Mouse (Mus musculus) limb, embryonic 13.5 days (tissue): ENCODE results near the gene Pla2g15. TPM values are rescaled to one million over a fixed set of nuclear protein-coding genes. Genes with fewer than 3 reads are reported as not detected.

Experiments used
- ATAC-seq: fragments of 200-750 bp; cut with Nextera tagmentation; 2 replicates; pipeline ENCODE4 v1.8.0; 2017; ENCODE audit warnings: low read depth, moderate number of reproducible peaks, moderate TSS enrichment; ENCODE audit not compliant: low FRiP score
- H3K27ac ChIP-seq: fragments of 300-500 bp; sonication (generic); 2 replicates; pipeline ENCODE4 v1.5.1; 2015; ENCODE audit warnings: inconsistent platforms, mild to moderate bottlenecking, moderate library complexity
- H3K27me3 ChIP-seq: fragments of 300-500 bp; sonication (generic); 2 replicates; pipeline ENCODE4 v1.6.1; 2015; ENCODE audit warnings: mild to moderate bottlenecking, inconsistent platforms
- H3K36me3 ChIP-seq: fragments of 300-500 bp; sonication (generic); 2 replicates; pipeline ENCODE4 v1.6.1; 2015; ENCODE audit warnings: inconsistent platforms, mild to moderate bottlenecking, moderate library complexity
- H3K4me1 ChIP-seq: fragments of 300-500 bp; sonication (generic); 2 replicates; pipeline ENCODE4 v1.6.1; 2015; ENCODE audit warnings: inconsistent platforms
- H3K4me2 ChIP-seq: fragments of 300-500 bp; sonication (generic); replicated peaks from 2 replicates; pipeline ENCODE4 v1.6.1; 2015; ENCODE audit warnings: inconsistent platforms, mild to moderate bottlenecking, moderate library complexity
- H3K4me3 ChIP-seq: fragments of 300-500 bp; sonication (generic); 2 replicates; pipeline ENCODE4 v1.5.1; 2015; ENCODE audit warnings: moderate library complexity, mild to moderate bottlenecking, inconsistent platforms
- H3K9ac ChIP-seq: fragments of 300-500 bp; sonication (generic); 2 replicates; pipeline ENCODE4 v1.6.1; 2015; ENCODE audit warnings: mild to moderate bottlenecking, inconsistent platforms
- H3K9me3 ChIP-seq: fragments of 300-500 bp; sonication (generic); 2 replicates; pipeline ENCODE4 v1.6.1; 2016; ENCODE audit warnings: inconsistent platforms
- WGBS: fragments of 180-500 bp; shearing (Covaris S2); methylation state at CpG from one replicate; pipeline ENCODE4 v1.1.7; 2015; 5-methylcytosine and 5-hydroxymethylcytosine counted together
- polyA plus RNA-seq: library from polyadenylated mRNA; unstranded; fragments of >200 nt; fragmentation: Nextera tagmentation; extraction: Ambion mirVana; gene quantifications from 2 replicates; pipeline ENCODE4 v1.2.1, GENCODE M21; 2015

The Pla2g15 gene
- polyA plus RNA-seq, 1 experiment from 2014 or later: 19.6 TPM

- Histone ChIP-seq H3K27ac (peak overlapping the region; percentile 95), H3K4me1 (peaks cover 14% of the 10 kb centered on the region), H3K4me3 (peak overlapping the region; percentile 87), H3K4me2 (peak overlapping the region; percentile 76), H3K9ac (peak overlapping the region; percentile 94), H3K36me3 (peaks cover 58% of the 10 kb centered on the region), H3K9me3 (no peaks in the 10 kb centered on the region), H3K27me3 (no peaks in the 10 kb centered on the region)
- ATAC-seq: no peak
- 3% methylated on average over 13 of the region's 13 CpGs for WGBS
These were observed 61.2 kb downstream of the Pla2g15 start for GRCm38 (mm10) chr8:106211421-106211820.

GRCm38 (mm10) chr8:106213959-106214358 lies 63.8 kb downstream of the Pla2g15 start:
- peaks cover 60% of the 10 kb centered on the region for H3K36me3 ChIP-seq
- H3K4me1 ChIP-seq: peaks cover 14% of the 10 kb centered on the region
- H3K27ac ChIP-seq: no peak overlapping the region
- H3K4me3 ChIP-seq: no peak overlapping the region
- no peaks in the 10 kb centered on the region for H3K27me3 ChIP-seq
- H3K4me2 ChIP-seq: no peak overlapping the region
- no peak for ATAC-seq
- H3K9ac ChIP-seq: no peak overlapping the region
- H3K9me3 ChIP-seq: no peaks in the 10 kb centered on the region
- WGBS: 91% methylated on average over 3 of the region's 3 CpGs

Other genes starting within 250 kb of the Pla2g15 start
- gene Pskh1, start 250.0 kb upstream of the Pla2g15 start, polyA plus RNA-seq: 45.9 and 46.2 TPM in 2 replicates
- 1.4 and 1.7 TPM in 2 replicates for gene Ctrl, start 216.5 kb upstream of the Pla2g15 start, polyA plus RNA-seq
- 29.2 and 32.0 TPM in 2 replicates for gene Psmb10, start 212.0 kb upstream of the Pla2g15 start, polyA plus RNA-seq
- 2.8 TPM in 2 replicates for gene Lcat, start 207.0 kb upstream of the Pla2g15 start, polyA plus RNA-seq
- 48.8 and 56.3 TPM in 2 replicates for gene Slc12a4, start 184.3 kb upstream of the Pla2g15 start, polyA plus RNA-seq
- not detected in 2 replicates for gene Dpep3, start 171.0 kb upstream of the Pla2g15 start, polyA plus RNA-seq
- gene Dus2, start 159.1 kb upstream of the Pla2g15 start, polyA plus RNA-seq: 27.3 and 27.5 TPM in 2 replicates
- gene Dpep2nb, start 144.4 kb upstream of the Pla2g15 start, polyA plus RNA-seq: not detected in 2 replicates
- 19.7 and 20.1 TPM in 2 replicates for gene Ddx28, start 138.5 kb upstream of the Pla2g15 start, polyA plus RNA-seq
- 9.1 and 9.4 TPM in 2 replicates for gene Nfatc3, start 91.6 kb upstream of the Pla2g15 start, polyA plus RNA-seq
- gene Esrp2, start 13.4 kb upstream of the Pla2g15 start, polyA plus RNA-seq: 11.5 and 13.8 TPM in 2 replicates
- gene Slc7a6, start 18.5 kb downstream of the Pla2g15 start, polyA plus RNA-seq: 59.0 and 68.9 TPM in 2 replicates
- 41.8 and 44.7 TPM in 2 replicates for gene Slc7a6os, start 60.5 kb downstream of the Pla2g15 start, polyA plus RNA-seq
- 46.2 and 51.8 TPM in 2 replicates for gene Prmt7, start 60.5 kb downstream of the Pla2g15 start, polyA plus RNA-seq
- 4.5 and 11.8 TPM in 2 replicates for gene Smpd3, start 187.6 kb downstream of the Pla2g15 start, polyA plus RNA-seq